Mouse (Mus musculus) thymus, postnatal 14 days (tissue): ENCODE results near the gene Fgfr2.
A peak's percentile ranks its signal among the peaks of the same experiment; 100 is the strongest.
"Not testable (repeated sequence)": the region's sequence is repeated elsewhere in the genome, so short reads cannot be mapped to it uniquely, and the experiment has no call there.

Experiments
- DNase-seq: peaks from one replicate; pipeline ENCODE4 v3.0.0; 2021

Gene Fgfr2

GRCm38 (mm10) chr7:130695669-130696338 is 2427.3 kb downstream of the Fgfr2 start:
- no peak for DNase-seq

- no peak for DNase-seq
Observed at GRCm38 (mm10) chr7:130693800-130694193, 2429.4 kb downstream of the Fgfr2 start.

GRCm38 (mm10) chr7:130692943-130693799 is 2430.0 kb downstream of the Fgfr2 start:
- DNase-seq = peak; percentile 61

- peak; percentile 82 for DNase-seq
Observed at GRCm38 (mm10) chr7:130692392-130692942, 2430.7 kb downstream of the Fgfr2 start.

- DNase-seq = no peak
Observed at GRCm38 (mm10) chr7:130691931-130692330, 2431.2 kb downstream of the Fgfr2 start.

GRCm38 (mm10) chr7:130690869-130691268 is 2432.3 kb downstream of the Fgfr2 start:
- no peak for DNase-seq

GRCm38 (mm10) chr7:130688601-130689000 is 2434.5 kb downstream of the Fgfr2 start:
- DNase-seq = no peak

- DNase-seq = no peak
Observed at GRCm38 (mm10) chr7:130681798-130682197, 2441.4 kb downstream of the Fgfr2 start.

GRCm38 (mm10) chr7:130678414-130678813 is 2444.7 kb downstream of the Fgfr2 start:
- DNase-seq = no peak

GRCm38 (mm10) chr7:130677541-130678274 is 2445.4 kb downstream of the Fgfr2 start:
- no peak for DNase-seq

- no peak for DNase-seq
Observed at GRCm38 (mm10) chr7:130676885-130677540, 2446.1 kb downstream of the Fgfr2 start.

GRCm38 (mm10) chr7:130674526-130674925 is 2448.6 kb downstream of the Fgfr2 start:
- no peak for DNase-seq

GRCm38 (mm10) chr7:130673169-130674033 is 2449.7 kb downstream of the Fgfr2 start:
- peak; percentile 58 for DNase-seq

- DNase-seq = no peak
Observed at GRCm38 (mm10) chr7:130671301-130671700, 2451.8 kb downstream of the Fgfr2 start.

GRCm38 (mm10) chr7:130670358-130670757 is 2452.8 kb downstream of the Fgfr2 start:
- no peak for DNase-seq

GRCm38 (mm10) chr7:130669370-130669881 is 2453.7 kb downstream of the Fgfr2 start:
- DNase-seq = no peak

- DNase-seq = no peak
Observed at GRCm38 (mm10) chr7:130668729-130669281, 2454.3 kb downstream of the Fgfr2 start.

- not testable (repeated sequence) for DNase-seq
Observed at GRCm38 (mm10) chr7:130668013-130668412, 2455.1 kb downstream of the Fgfr2 start.

- no peak for DNase-seq
Observed at GRCm38 (mm10) chr7:130665358-130665757, 2457.8 kb downstream of the Fgfr2 start.

- DNase-seq = no peak
Observed at GRCm38 (mm10) chr7:130664629-130665028, 2458.5 kb downstream of the Fgfr2 start.

GRCm38 (mm10) chr7:130664037-130664436 is 2459.1 kb downstream of the Fgfr2 start:
- DNase-seq = no peak
